Mouse (Mus musculus) kidney, embryonic 16.5 days (tissue): ENCODE results near the gene Rhou. TPM values are rescaled to one million over a fixed set of nuclear protein-coding genes. Genes with fewer than 3 reads are reported as not detected.

Source experiments
- ATAC-seq: fragments of 200-750 bp; cut with Nextera tagmentation; 2 replicates; pipeline ENCODE4 v1.8.0; 2017; ENCODE audit warnings: moderate TSS enrichment; ENCODE audit not compliant: low FRiP score, low TSS enrichment
- H3K27ac ChIP-seq: fragments of 300-500 bp; sonication (generic); 2 replicates; pipeline ENCODE4 v1.5.1; 2014; ENCODE audit warnings: low read length
- H3K27me3 ChIP-seq: fragments of 300-500 bp; sonication (generic); 2 replicates; pipeline ENCODE4 v1.6.1; 2014; ENCODE audit warnings: low read length, control low read depth, mixed read lengths; ENCODE audit not compliant: insufficient read depth
- H3K36me3 ChIP-seq: fragments of 300-500 bp; sonication (generic); 2 replicates; pipeline ENCODE4 v1.6.1; 2014; ENCODE audit warnings: low read length, control low read depth, mixed read lengths; ENCODE audit not compliant: insufficient read depth
- H3K4me1 ChIP-seq: fragments of 300-500 bp; sonication (generic); 2 replicates; pipeline ENCODE4 v1.6.1; 2014; ENCODE audit warnings: low read length, control low read depth, mixed read lengths; ENCODE audit not compliant: insufficient read depth
- H3K4me2 ChIP-seq: fragments of 300-500 bp; sonication (generic); replicated peaks from 2 replicates; pipeline ENCODE4 v1.6.1; 2014; ENCODE audit warnings: low read depth, low read length
- H3K4me3 ChIP-seq: fragments of 300-500 bp; sonication (generic); 2 replicates; pipeline ENCODE4 v1.5.1; 2014; ENCODE audit warnings: mild to moderate bottlenecking, low read length
- H3K9ac ChIP-seq: fragments of 300-500 bp; sonication (generic); replicated peaks from 2 replicates; pipeline ENCODE4 v1.6.1; 2014; ENCODE audit warnings: low read length
- H3K9me3 ChIP-seq: fragments of 300-500 bp; sonication (generic); 2 replicates; pipeline ENCODE4 v1.6.1; 2016; ENCODE audit warnings: low read length, control low read depth
- WGBS: fragments of 180-500 bp; shearing (Covaris S2); extraction: QIAGEN DNeasy Blood & Tissue Kit; methylation state at CpG from one replicate; pipeline ENCODE4 v1.1.7; 2014; 5-methylcytosine and 5-hydroxymethylcytosine counted together
- polyA plus RNA-seq: library from polyadenylated mRNA; unstranded; fragments of >200 nt; fragmentation: Nextera tagmentation; extraction: Ambion mirVana; gene quantifications from 2 replicates; pipeline ENCODE4 v1.2.1, GENCODE M21; 2015

Rhou gene
- polyA plus RNA-seq, 1 experiment from 2014 or later, result 7.9 TPM

DNA sequence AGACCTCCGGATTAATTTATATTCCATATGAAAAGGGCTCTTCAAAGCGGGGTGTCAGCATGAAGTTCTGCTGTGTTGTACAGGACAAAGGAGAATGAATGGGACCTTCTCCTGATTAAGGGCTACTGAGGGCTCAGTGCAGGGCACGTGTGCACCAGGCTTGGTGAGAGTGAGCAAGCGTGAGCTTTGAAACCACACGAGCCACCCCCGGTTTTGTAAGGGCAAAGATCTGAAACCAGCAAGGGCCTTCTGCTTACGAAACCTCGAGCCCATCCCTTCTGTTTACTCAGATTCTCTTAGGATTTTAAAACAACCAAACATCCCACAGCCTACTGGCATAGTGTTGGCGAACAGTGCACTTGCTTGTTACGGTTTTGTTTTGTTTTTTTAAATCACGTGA lies 7.8 kb downstream of the Rhou start:
- Histone ChIP-seq H3K27me3 (no peaks in the 10 kb centered on the region), H3K9me3 (no peaks in the 10 kb centered on the region), H3K4me3 (no peak overlapping the region), H3K27ac (no peak overlapping the region), H3K4me2 (no peak overlapping the region), H3K4me1 (no peaks in the 10 kb centered on the region), H3K9ac (no peak overlapping the region), H3K36me3 (peaks cover 38% of the 10 kb centered on the region)
- WGBS, result 88% methylated on average over 11 of the region's 11 CpGs
- no peak for ATAC-seq

DNA sequence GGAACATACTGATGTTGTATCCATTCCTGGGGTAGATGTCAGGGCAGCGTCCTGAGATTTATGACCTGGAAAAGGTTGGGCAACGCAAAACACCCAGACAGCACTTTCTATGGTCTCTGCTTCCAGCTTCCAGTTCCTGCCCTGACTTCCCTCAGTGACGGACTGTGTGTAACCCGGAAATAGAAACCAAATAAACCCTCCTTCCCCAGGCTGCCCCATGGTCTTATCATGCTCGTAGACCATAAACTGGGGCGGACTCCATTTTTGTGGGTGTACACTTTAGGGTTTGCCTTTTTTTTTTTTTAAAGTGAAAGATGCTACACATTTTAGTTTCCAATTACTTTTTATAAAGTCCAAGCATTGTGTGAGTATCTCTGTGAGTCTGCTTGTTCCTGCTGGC lies 11.9 kb downstream of the Rhou start:
- ATAC-seq, result no peak
- Histone ChIP-seq H3K9me3 (no peaks in the 10 kb centered on the region), H3K27me3 (no peaks in the 10 kb centered on the region), H3K9ac (no peak overlapping the region), H3K4me2 (no peak overlapping the region), H3K4me1 (0 out of 2 replicates have a peak, but pooled peaks cover 9% of the 10 kb centered on the region), H3K36me3 (peaks cover 23% of the 10 kb centered on the region), H3K4me3 (no peak overlapping the region), H3K27ac (no peak overlapping the region)
- WGBS, result 50% methylated on average over 6 of the region's 6 CpGs

DNA sequence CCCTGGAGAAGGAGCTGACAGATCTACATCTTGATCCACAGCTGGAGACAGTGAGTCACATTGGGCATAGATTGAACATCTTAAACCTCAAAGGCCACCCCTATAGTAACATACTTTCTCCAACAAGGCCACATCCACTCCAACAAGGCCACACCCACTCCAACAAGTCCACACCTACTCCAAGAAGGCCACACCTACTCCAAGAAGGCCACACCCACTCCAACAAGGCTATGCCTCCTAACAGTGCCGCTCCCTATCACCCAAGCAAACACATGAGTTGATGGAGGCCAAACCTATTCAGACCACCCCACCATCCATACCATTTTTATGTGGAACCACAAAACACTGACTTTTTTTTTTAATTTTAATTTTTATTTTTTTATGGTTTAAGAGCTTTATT lies 13.1 kb downstream of the Rhou start:
- H3K4me2 ChIP-seq, result no peak overlapping the region
- no peaks in the 10 kb centered on the region for H3K9me3 ChIP-seq
- no peak overlapping the region for H3K9ac ChIP-seq
- no peaks in the 10 kb centered on the region for H3K27me3 ChIP-seq
- WGBS, result 85% methylated on average over 1 of the region's 1 CpGs
- no peak overlapping the region for H3K4me3 ChIP-seq
- 0 out of 2 replicates have a peak, but pooled peaks cover 9% of the 10 kb centered on the region for H3K4me1 ChIP-seq
- H3K27ac ChIP-seq, result no peak overlapping the region
- peaks cover 12% of the 10 kb centered on the region; the same call in 1 of the 2 replicates for H3K36me3 ChIP-seq
- no peak for ATAC-seq

DNA sequence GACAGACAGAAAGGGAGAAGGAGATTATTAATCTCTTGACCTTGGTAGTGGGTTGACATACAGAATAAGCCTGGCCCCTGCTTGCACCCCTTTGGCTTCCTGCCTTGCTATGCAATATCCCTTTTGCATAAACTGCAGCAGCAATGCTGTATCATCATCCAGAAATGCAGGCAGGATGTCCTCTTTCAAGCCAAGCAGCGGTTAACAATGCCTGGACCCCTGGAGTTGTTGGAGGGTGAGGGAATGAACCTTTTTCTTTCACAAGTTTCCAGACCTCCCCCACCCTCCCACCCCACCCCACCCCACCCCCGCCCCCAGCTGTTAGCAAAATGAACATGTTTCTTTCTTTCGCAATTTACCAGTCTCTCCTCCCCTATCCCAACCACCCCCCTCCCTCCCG lies 15.0 kb downstream of the Rhou start:
- no peak for ATAC-seq
- no peak overlapping the region for H3K4me2 ChIP-seq

DNA sequence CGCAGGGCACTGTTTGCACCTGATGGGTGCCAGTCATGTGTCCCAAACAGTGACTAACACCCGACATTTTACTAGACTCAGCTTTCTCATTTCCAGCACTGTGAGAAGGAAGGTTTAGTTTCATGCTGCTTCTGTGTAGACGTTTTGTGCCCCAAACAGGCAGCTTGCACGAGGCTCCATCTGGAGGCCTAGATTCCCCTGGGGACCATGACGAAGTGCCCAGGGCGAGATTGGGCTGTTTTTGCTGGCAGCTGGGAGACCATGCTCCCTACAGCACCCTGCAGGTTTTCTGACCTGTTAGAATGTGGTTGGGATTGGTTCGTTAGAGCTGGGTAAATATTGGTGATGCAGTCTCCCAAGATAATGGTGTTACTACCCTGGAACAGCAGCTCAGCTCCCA lies 17.0 kb downstream of the Rhou start:
- no peak overlapping the region for H3K4me3 ChIP-seq
- no peak for ATAC-seq
- H3K36me3 ChIP-seq, result no peaks in the 10 kb centered on the region
- H3K4me1 ChIP-seq, result 0 out of 2 replicates have a peak, but pooled peaks cover 9% of the 10 kb centered on the region
- H3K9ac ChIP-seq, result no peak overlapping the region
- H3K27ac ChIP-seq, result no peak overlapping the region
- no peaks in the 10 kb centered on the region for H3K27me3 ChIP-seq
- H3K4me2 ChIP-seq, result no peak overlapping the region
- 54% methylated on average over 7 of the region's 7 CpGs for WGBS
- H3K9me3 ChIP-seq, result no peaks in the 10 kb centered on the region

More for the DNA sequence above, 15.0 kb downstream of the Rhou start:
- no peaks in the 10 kb centered on the region for H3K9me3 ChIP-seq
- H3K4me3 ChIP-seq, result no peak overlapping the region
- H3K27me3 ChIP-seq, result no peaks in the 10 kb centered on the region
- no peak overlapping the region for H3K27ac ChIP-seq
- 0 out of 2 replicates have a peak, but pooled peaks cover 9% of the 10 kb centered on the region for H3K4me1 ChIP-seq
- WGBS, result 50% methylated on average over 4 of the region's 4 CpGs
- H3K36me3 ChIP-seq, result no peaks in the 10 kb centered on the region
- no peak overlapping the region for H3K9ac ChIP-seq

DNA sequence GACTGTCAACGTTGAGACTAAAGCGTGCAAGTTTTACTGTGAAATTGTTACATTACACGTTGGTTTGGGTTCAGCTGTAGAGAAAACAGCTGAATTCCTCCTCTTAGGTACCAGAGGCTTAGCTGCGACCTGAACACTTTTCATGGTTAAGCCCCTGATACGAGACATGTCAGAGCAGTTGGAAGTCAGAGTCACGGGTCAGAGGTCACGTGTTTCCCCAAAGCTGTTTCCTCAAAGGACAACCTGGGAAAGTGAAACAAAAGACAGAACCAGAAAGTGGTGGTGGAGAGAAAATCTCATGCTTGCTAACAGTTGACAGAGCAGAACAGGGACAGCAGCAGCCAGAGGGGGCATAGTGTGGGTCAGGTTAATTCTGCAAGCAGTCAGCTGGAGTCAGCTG lies 17.7 kb downstream of the Rhou start:
- WGBS, result 68% methylated on average over 7 of the region's 7 CpGs
- no peak for ATAC-seq
- H3K27me3 ChIP-seq, result no peaks in the 10 kb centered on the region

DNA sequence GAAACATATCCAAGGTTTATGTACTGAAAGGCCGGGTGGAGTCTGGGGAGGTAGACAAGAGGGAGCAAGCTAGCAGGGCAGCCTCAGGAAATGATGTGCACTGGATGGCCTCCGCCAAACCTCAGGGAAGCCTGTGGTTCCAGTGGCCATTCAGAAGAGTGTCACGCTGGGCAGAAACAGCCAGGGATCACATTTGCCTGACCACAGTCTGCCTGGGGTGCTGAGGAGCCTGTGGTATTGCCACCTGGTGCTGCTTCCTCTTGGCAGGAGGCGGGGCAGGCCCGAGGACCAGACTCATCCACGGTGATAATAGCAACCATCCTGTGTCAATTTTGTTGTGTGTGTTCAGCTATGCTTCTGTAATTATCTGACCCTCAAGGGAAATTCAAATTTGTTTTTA lies 18.9 kb downstream of the Rhou start:
- Histone ChIP-seq H3K27ac (no peak overlapping the region), H3K27me3 (no peaks in the 10 kb centered on the region), H3K36me3 (no peaks in the 10 kb centered on the region), H3K9me3 (no peaks in the 10 kb centered on the region), H3K4me3 (no peak overlapping the region), H3K9ac (no peak overlapping the region), H3K4me2 (no peak overlapping the region), H3K4me1 (0 out of 2 replicates have a peak, but pooled peaks cover 9% of the 10 kb centered on the region)
- ATAC-seq, result no peak
- WGBS, result 73% methylated on average over 6 of the region's 6 CpGs

More for the DNA sequence above, 17.7 kb downstream of the Rhou start:
- Histone ChIP-seq H3K9me3 (no peaks in the 10 kb centered on the region), H3K9ac (no peak overlapping the region), H3K4me3 (no peak overlapping the region), H3K36me3 (no peaks in the 10 kb centered on the region), H3K4me1 (0 out of 2 replicates have a peak, but pooled peaks cover 9% of the 10 kb centered on the region), H3K27ac (no peak overlapping the region), H3K4me2 (no peak overlapping the region)

DNA sequence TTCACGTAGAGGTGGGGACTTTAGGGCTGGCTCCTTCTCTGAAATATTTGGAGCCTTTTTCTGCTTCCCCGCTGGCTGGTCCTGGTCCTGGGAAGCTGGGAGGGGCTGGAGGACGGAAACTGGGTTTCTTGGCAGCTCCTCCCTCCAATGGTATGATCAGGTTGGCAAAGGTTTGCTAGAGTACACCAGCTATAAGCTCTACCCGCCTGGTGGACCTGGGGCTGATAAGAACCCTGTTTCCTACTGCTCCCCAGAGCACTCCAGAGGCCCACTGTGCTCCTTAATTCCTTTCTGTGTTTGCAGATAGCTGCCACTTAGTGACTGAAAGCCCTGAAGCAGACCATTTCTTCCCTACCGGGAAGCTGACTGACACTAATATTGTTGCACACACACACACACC lies 21.9 kb downstream of the Rhou start:
- H3K27ac ChIP-seq, result no peak overlapping the region
- no peaks in the 10 kb centered on the region for H3K36me3 ChIP-seq
- no peaks in the 10 kb centered on the region for H3K9me3 ChIP-seq
- no peak overlapping the region for H3K4me2 ChIP-seq
- H3K4me1 ChIP-seq, result no peaks in the 10 kb centered on the region
- no peaks in the 10 kb centered on the region for H3K27me3 ChIP-seq
- no peak overlapping the region for H3K4me3 ChIP-seq
- 50% methylated on average over 5 of the region's 5 CpGs for WGBS
- no peak for ATAC-seq
- H3K9ac ChIP-seq, result no peak overlapping the region

DNA sequence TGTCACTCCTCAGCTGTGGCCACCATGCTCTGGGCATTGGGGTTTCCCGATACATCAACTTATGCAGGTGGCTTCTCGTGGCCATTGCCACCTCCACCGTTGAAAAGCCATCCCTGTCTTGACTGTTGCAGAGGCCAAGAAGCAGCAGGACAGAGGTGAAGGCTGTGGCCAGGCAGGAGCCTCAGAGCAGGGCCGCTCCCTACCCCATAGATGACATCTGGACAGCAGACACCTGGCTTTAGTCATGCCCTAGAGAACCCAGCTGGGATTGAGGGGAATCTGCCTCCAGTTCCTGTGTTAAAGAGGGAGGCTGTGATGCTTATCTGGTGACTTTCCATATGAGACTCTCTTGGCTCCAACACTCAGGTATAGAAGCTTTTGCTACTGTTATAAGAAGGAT lies 24.7 kb downstream of the Rhou start:
- ATAC-seq, result no peak
- Histone ChIP-seq H3K4me3 (no peak overlapping the region), H3K4me1 (peaks cover 11% of the 10 kb centered on the region), H3K9me3 (no peaks in the 10 kb centered on the region), H3K9ac (no peak overlapping the region), H3K27me3 (no peaks in the 10 kb centered on the region), H3K27ac (no peak overlapping the region), H3K36me3 (no peaks in the 10 kb centered on the region), H3K4me2 (no peak overlapping the region)
- WGBS, result 47% methylated on average over 4 of the region's 4 CpGs

DNA sequence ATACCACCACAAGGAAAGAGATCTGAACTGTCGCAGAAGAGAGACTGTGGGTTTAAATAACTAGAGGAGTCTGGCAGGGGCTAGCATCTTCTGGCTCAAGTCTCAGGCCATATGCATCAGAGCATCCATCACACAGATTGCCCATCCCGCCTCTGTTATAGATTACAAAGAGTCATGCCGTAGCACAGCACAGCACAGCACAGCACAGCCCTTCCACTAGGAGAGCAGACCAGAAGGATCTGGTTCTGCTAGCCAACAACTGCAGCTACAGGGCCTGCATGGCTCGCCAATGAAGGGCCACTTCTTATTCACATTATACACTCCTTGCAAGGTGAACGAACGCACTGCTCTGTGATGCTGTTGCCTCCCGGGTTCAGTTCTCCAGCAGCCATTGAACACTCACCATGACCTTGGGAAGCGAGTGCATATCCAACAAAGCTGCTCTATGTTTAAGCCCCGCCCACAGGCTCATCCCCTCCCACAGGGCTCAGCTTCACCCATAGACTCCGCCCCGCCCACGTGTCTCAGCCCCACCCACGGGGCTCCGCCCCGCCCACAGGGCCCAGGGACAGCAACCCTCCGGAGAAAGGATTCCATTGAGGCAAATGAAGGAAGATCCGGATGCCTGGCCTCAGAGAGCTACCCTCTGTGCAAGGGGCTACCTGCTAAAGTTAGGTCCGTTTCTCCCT lies 28.5 kb downstream of the Rhou start:
- H3K9ac ChIP-seq, result no peak overlapping the region
- no peak overlapping the region for H3K27ac ChIP-seq
- peak overlapping the region; percentile 30; the same call in 1 of the 2 replicates for H3K4me2 ChIP-seq
- H3K9me3 ChIP-seq, result no peaks in the 10 kb centered on the region
- 26% methylated on average over 18 of the region's 18 CpGs for WGBS
- H3K36me3 ChIP-seq, result no peaks in the 10 kb centered on the region
- H3K4me3 ChIP-seq, result no peak overlapping the region
- peak; percentile 66 for ATAC-seq
- no peaks in the 10 kb centered on the region for H3K27me3 ChIP-seq
- H3K4me1 ChIP-seq, result peaks cover 21% of the 10 kb centered on the region
